Mouse (Mus musculus) G1E (cell line): ENCODE results near the gene Cib3. TPM values are rescaled to one million over a fixed set of nuclear protein-coding genes. Genes with fewer than 3 reads are reported as not detected.
A peak's percentile ranks its signal among the peaks of the same experiment; 100 is the strongest.

Source experiments
- ATAC-seq: 2 replicates; pipeline ENCODE4 v1.8.0; 2016; ENCODE audit warnings: mild to moderate bottlenecking; ENCODE audit not compliant: insufficient number of reproducible peaks, poor library complexity, low FRiP score, severe bottlenecking; ENCODE audit errors: extremely low read depth
- DNase-seq: peaks from one replicate; pipeline ENCODE4 v3.0.0; 2012; ENCODE audit warnings: low spot score
- H3K27me3 ChIP-seq: 2 replicates; pipeline ENCODE4 v1.6.1; 2012; ENCODE audit warnings: mild to moderate bottlenecking, low read length, inconsistent platforms; ENCODE audit not compliant: insufficient read depth
- H3K36me3 ChIP-seq: replicated peaks from 2 replicates; pipeline ENCODE3; 2012; ENCODE audit warnings: mild to moderate bottlenecking, inconsistent platforms
- H3K4me1 ChIP-seq: 2 replicates; pipeline ENCODE4 v1.6.1; 2012; ENCODE audit warnings: low read depth, low read length, inconsistent platforms, mixed read lengths; ENCODE audit not compliant: insufficient read depth
- H3K4me3 ChIP-seq: 2 replicates; pipeline ENCODE4 v1.5.1; 2012; ENCODE audit warnings: low read depth, mild to moderate bottlenecking, inconsistent platforms, low read length, moderate library complexity, mixed read lengths
- H3K9me3 ChIP-seq: replicated peaks from 2 replicates; pipeline ENCODE4 v1.6.1; 2012; ENCODE audit warnings: inconsistent platforms
- CTCF ChIP-seq: IDR thresholded peaks from 2 replicates; pipeline ENCODE4 v1.5.1; 2012; ENCODE audit warnings: low read depth, low read length, inconsistent platforms, mixed read lengths
- GATA1 ChIP-seq: IDR thresholded peaks from 2 replicates; pipeline ENCODE4 v1.6.1; 2012; ENCODE audit warnings: borderline replicate concordance, low read length, inconsistent platforms, mixed read lengths
- GATA2 ChIP-seq: IDR thresholded peaks from 2 replicates; pipeline ENCODE4 v1.6.1; 2012; ENCODE audit warnings: low read depth, low read length, inconsistent platforms, borderline replicate concordance
- POLR2AphosphoS5 ChIP-seq: IDR thresholded peaks from 2 replicates; pipeline ENCODE4 v1.6.1; 2012; ENCODE audit warnings: low read depth, low read length, inconsistent platforms; ENCODE audit not compliant: insufficient replicate concordance
- TAL1 ChIP-seq: conservative IDR thresholded peaks from 2 replicates; pipeline ENCODE4 v1.6.1; 2012; ENCODE audit warnings: low read depth, low read length, inconsistent platforms, mixed read lengths
- polyA plus RNA-seq: library from polyadenylated mRNA; stranded (reverse); fragments of >175 nt; gene quantifications from 2 replicates; pipeline ENCODE4 v1.2.3, GENCODE M21; 2012
- total RNA-seq, 2 experiments: library from RNA; stranded (forward) in 1 of 2; stranded (reverse) in 1 of 2; fragments of 200-1000 nt in 1 of 2; fragments of >200 nt in 1 of 2; fragmentation: Nextera tagmentation in 1 of 2; gene quantifications; 2 replicates each; pipeline ENCODE4 v1.2.3; 2014 to 2017

The Cib3 gene
- total and polyA plus RNA-seq, 3 experiments, result not detected

DNA sequence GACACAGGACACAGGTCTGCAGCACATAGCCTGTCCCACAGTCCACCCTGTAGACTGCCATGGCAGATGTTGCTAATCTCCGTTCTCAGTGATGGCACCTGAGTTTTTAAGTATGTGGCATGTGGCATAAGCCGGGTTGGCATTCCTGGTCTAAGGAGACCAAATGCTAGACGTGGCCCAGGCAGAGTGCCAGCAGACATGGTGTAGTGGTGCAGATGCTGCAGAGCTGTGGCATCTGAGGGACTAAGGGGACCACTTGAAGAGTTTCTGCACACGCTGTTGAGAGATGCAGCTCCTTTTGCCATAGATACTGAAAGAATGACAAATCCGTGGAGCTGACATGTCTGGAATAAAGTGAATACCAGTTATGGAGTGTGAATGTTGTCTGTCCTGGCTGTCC is 10.0 kb upstream of the Cib3 start:
- TF ChIP-seq TAL1 (no peak), GATA1 (no peak), GATA2 (no peak), POLR2AphosphoS5 (no peak), CTCF (no peak)
- no peaks in the 10 kb centered on the region for H3K27me3 ChIP-seq
- H3K9me3 ChIP-seq, result no peaks in the 10 kb centered on the region
- peaks cover 34% of the 10 kb centered on the region for H3K36me3 ChIP-seq
- DNase-seq (no peak), ATAC-seq (no peak)
- H3K4me1 ChIP-seq, result peaks cover 31% of the 10 kb centered on the region
- H3K4me3 ChIP-seq, result no peak overlapping the region

- no peak for DNase-seq
- Histone ChIP-seq H3K36me3 (peaks cover 34% of the 10 kb centered on the region), H3K27me3 (no peaks in the 10 kb centered on the region), H3K4me1 (peaks cover 41% of the 10 kb centered on the region), H3K9me3 (no peaks in the 10 kb centered on the region), H3K4me3 (peak overlapping the region; percentile 78; the same call in 1 of the 2 replicates)
- TF ChIP-seq TAL1 (no peak), CTCF (no peak; the same call in 1 of the 2 replicates)
- ATAC-seq, result no peak
Measured at GRCm38 (mm10) chr8:72220758-72221157, 8.1 kb upstream of the Cib3 start.

DNA sequence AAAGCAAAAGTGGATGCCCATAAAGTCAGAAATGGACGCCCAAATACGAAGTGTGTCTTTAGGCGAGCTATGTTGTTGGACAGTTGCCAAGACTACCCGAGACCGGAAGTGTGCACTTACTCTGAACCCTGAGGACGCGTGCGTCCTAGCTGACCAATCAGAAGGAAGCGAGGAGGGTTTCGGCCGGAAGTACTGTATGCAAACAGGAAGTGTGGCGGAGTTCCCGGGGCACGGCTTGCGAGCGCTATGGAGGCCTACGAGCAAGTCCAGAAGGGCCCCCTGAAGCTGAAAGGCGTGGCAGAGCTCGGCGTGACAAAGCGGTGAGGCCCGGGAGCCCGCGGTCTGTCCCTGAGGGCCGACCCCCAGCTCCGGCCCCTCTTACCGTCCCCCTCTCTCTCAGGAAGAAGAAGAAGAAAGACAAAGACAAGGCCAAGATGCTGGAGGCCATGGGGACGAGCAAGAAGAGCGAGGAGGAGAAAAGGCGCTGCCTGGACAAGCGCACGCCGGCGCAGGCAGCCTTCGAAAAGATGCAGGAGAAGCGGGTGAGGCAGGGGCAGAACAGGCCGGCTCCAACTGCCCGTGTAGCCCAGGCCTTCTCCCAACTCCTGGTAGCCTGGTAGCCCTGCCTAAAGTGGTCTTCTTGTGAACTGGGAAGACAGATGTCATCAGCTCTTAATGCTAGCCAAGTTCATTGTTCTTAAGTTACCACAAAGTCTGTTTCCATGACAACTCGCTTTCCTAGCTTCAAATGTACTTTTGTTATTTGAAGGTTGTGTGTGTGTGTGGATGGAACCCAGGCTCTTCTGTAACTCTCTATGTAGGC is 7.1 kb upstream of the Cib3 start, which contains the start of gene Fam32a:
Gene Fam32a, plus strand, starts transcription at position 190 of the 823 bp plus-strand sequence.
- Histone ChIP-seq H3K4me3 (peak within 1 kb of the TSS; percentile 78), H3K36me3 (peaks cover 34% of the 10 kb centered on the region), H3K4me1 (peaks cover 48% of the 10 kb centered on the region), H3K9me3 (no peaks in the 10 kb centered on the region), H3K27me3 (peaks cover 5% of the 10 kb centered on the region; the same call in 1 of the 2 replicates)
- DNase-seq (peak; percentile 98), ATAC-seq (peak; percentile 98)
- TF ChIP-seq POLR2AphosphoS5 (no peak), TAL1 (no peak), GATA1 (no peak), GATA2 (no peak), CTCF (no peak)

DNA sequence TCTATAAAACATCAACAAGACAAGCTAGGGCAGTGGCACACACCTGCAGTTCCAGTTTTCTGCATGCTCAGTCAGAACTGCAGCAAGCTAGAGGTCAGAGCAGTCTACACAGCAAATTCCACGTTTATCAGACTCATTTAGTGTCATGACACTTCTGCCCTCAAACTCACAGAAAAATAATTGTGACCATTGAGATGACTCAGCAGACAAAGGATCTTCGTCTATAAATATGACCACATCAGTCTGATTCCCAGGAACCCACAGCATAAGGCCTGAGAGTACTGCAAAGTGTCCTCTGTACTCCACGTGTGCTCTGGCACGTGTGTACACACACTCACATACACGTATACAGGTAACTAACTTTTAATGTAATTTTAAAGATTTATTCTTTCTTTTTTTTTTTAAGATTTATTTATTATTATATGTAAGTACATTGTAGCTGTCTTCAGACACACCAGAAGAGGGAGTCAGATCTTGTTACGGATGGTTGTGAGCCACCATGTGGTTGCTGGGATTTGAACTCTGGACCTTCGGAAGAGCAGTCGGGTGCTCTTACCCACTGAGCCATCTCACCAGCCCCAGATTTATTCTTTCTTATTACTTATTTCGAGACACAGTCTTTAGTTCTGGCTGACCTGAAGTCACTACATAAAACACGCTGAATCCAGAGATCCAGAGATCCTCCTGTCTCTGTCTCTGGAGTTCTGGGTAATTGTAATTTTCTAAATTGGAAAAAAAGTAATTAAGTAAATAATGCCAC is 6.3 kb upstream of the Cib3 start:
- peaks cover 48% of the 10 kb centered on the region for H3K4me1 ChIP-seq
- H3K36me3 ChIP-seq, result peaks cover 32% of the 10 kb centered on the region
- ATAC-seq (no peak), DNase-seq (no peak)
- peaks cover 7% of the 10 kb centered on the region; the same call in 1 of the 2 replicates for H3K27me3 ChIP-seq
- H3K4me3 ChIP-seq, result peak overlapping the region; percentile 78
- H3K9me3 ChIP-seq, result no peaks in the 10 kb centered on the region
- TF ChIP-seq GATA1 (no peak), TAL1 (no peak), POLR2AphosphoS5 (no peak), CTCF (no peak), GATA2 (no peak)

- no peak overlapping the region for H3K4me3 ChIP-seq
- TF ChIP-seq CTCF (no peak), TAL1 (no peak)
- peaks cover 40% of the 10 kb centered on the region for H3K4me1 ChIP-seq
- ATAC-seq (no peak), DNase-seq (no peak)
- no peaks in the 10 kb centered on the region for H3K9me3 ChIP-seq
- peaks cover 3% of the 10 kb centered on the region for H3K36me3 ChIP-seq
- H3K27me3 ChIP-seq, result peaks cover 27% of the 10 kb centered on the region
Measured at GRCm38 (mm10) chr8:72215871-72216270, 3.2 kb upstream of the Cib3 start.

- ATAC-seq (no peak), DNase-seq (no peak)
- TF ChIP-seq GATA2 (no peak), TAL1 (no peak), GATA1 (no peak), POLR2AphosphoS5 (no peak), CTCF (peak; percentile 60)
- no peak overlapping the region for H3K4me3 ChIP-seq
- H3K36me3 ChIP-seq, result no peaks in the 10 kb centered on the region
- H3K9me3 ChIP-seq, result no peaks in the 10 kb centered on the region
- H3K4me1 ChIP-seq, result peaks cover 33% of the 10 kb centered on the region
- H3K27me3 ChIP-seq, result peaks cover 30% of the 10 kb centered on the region
Measured at GRCm38 (mm10) chr8:72215060-72215459, 2.4 kb upstream of the Cib3 start.
